Mouse (Mus musculus): Measurements from ENCODE around the gene Gm42417.

- TF ChIP-seq CTCF (IDR thresholded peaks at IDR 0.05; ENCODE audit: low read depth, low read length) (no peak), POLR2A (IDR thresholded peaks at IDR 0.05; ENCODE audit: extremely low read depth, insufficient read depth, low read length) (no peak)
These were observed 54.1 kb downstream of the Gm42417 start for GRCm38 (mm10) chr1:36485080-36485479.

Measured in liver, adult 2 months (tissue).